Mouse (Mus musculus) CD4-positive, CD25-positive, alpha-beta regulatory T cell (primary cell): ENCODE results near the gene Olfr38. TPM values are rescaled to one million over a fixed set of nuclear protein-coding genes. Genes with fewer than 3 reads are reported as not detected.

Experiments
- polyA plus RNA-seq: library from polyadenylated mRNA; unstranded; fragments of 100-300 nt; shearing (Covaris generic); gene quantifications from one replicate; pipeline ENCODE4 v1.2.1, GENCODE M21; 2017

Gene Olfr38
- 0.06 TPM for polyA plus RNA-seq

GRCm38 (mm10) chr6:42756104-42756503 is at the start of gene Olfr38:
Gene Olfr38 (plus strand): TSS chr6:42756404.

GRCm38 (mm10) chr6:42709291-42710211 is 46.7 kb upstream of the Olfr38 start, which contains the start of gene Tcaf1:
Gene Tcaf1 (minus strand): TSS chr6:42710088.

GRCm38 (mm10) chr6:42739071-42739470 is 17.1 kb upstream of the Olfr38 start, which contains the start of gene Olfr453:
Gene Olfr453 (plus strand): TSS chr6:42739371.

GRCm38 (mm10) chr6:42784793-42785192 is 28.6 kb downstream of the Olfr38 start, which contains the start of gene Olfr452:
Gene Olfr452 (plus strand): TSS chr6:42785093.

GRCm38 (mm10) chr6:42811639-42812038 is 55.4 kb downstream of the Olfr38 start, which contains the start of gene Olfr450:
Gene Olfr450 (plus strand): TSS chr6:42811939.

Other genes starting within 250 kb of the Olfr38 start
- not detected for gene Olfr455, start 208.8 kb upstream of the Olfr38 start, polyA plus RNA-seq
- gene Tcaf3, start 158.7 kb upstream of the Olfr38 start, polyA plus RNA-seq = not detected
- 0.05 TPM for gene Tcaf2, start 111.2 kb upstream of the Olfr38 start, polyA plus RNA-seq
- 0.19 TPM for gene Tcaf1, start 46.3 kb upstream of the Olfr38 start, polyA plus RNA-seq
- not detected for gene Olfr453, start 17.0 kb upstream of the Olfr38 start, polyA plus RNA-seq
- not detected for gene Olfr452, start 28.7 kb downstream of the Olfr38 start, polyA plus RNA-seq
- gene Olfr450, start 55.5 kb downstream of the Olfr38 start, polyA plus RNA-seq = not detected
- gene Olfr449, start 78.0 kb downstream of the Olfr38 start, polyA plus RNA-seq = not detected
- not detected for gene Olfr448, start 134.0 kb downstream of the Olfr38 start, polyA plus RNA-seq
- gene Olfr447, start 152.5 kb downstream of the Olfr38 start, polyA plus RNA-seq = not detected
- gene Olfr446, start 165.0 kb downstream of the Olfr38 start, polyA plus RNA-seq = not detected
- not detected for gene Olfr444, start 192.7 kb downstream of the Olfr38 start, polyA plus RNA-seq